Mouse (Mus musculus) mature B cell (primary cell): ENCODE results near the gene Slc26a1.

Experiments used
- in situ Hi-C: fragments of 300-500 bp; cut with MboI; formaldehyde crosslinking; loops from 2 replicates; pipeline ENCODE4 v1.14.3; 2019

Slc26a1 gene

GRCm38 (mm10) chr5:108621870-108622269 is 53.5 kb downstream of the Slc26a1 start:
- in situ Hi-C loops: no loop called here
